Mouse (Mus musculus) CH12.LX (cell line): ENCODE data around the gene Mfsd14a.

Experiments
- CHD2 ChIP-seq: IDR thresholded peaks from 2 replicates; pipeline ENCODE4 v1.6.1; 2011; ENCODE audit warnings: low read length, improper control_type of control experiment
- CTCF ChIP-seq, 2 experiments: IDR thresholded peaks in 1 of 2; conservative IDR thresholded peaks in 1 of 2; 2 replicates each; pipeline ENCODE4 v1.5.1; 2011 to 2012; ENCODE audit warnings: low read depth in 2 of 2, low read length in 2 of 2, improper control_type of control experiment in 1 of 2, inconsistent platforms in 1 of 2, mild to moderate bottlenecking in 1 of 2, moderate library complexity in 1 of 2
- ELF1 ChIP-seq: IDR thresholded peaks from 2 replicates; pipeline ENCODE4 v1.6.1; 2014; ENCODE audit warnings: low read depth, mild to moderate bottlenecking, inconsistent platforms, low read length, improper control_type of control experiment
- EP300 ChIP-seq: IDR thresholded peaks from 2 replicates; pipeline ENCODE4 v1.6.1; 2011; ENCODE audit warnings: low read length, improper control_type of control experiment
- GABPA ChIP-seq: IDR thresholded peaks from 2 replicates; pipeline ENCODE4 v1.6.1; 2012; ENCODE audit warnings: low read depth, low read length, improper control_type of control experiment, inconsistent platforms; ENCODE audit not compliant: insufficient replicate concordance
- MEF2A ChIP-seq: IDR thresholded peaks from 2 replicates; pipeline ENCODE4 v1.6.1; 2014; ENCODE audit warnings: low read depth, mild to moderate bottlenecking, inconsistent platforms, low read length, improper control_type of control experiment, borderline replicate concordance
- MYC ChIP-seq: IDR thresholded peaks from 2 replicates; pipeline ENCODE4 v1.6.1; 2011; ENCODE audit warnings: low read depth, mild to moderate bottlenecking, improper control_type of control experiment, low read length
- PAX5 ChIP-seq: IDR thresholded peaks from 2 replicates; pipeline ENCODE4 v1.6.1; 2012; ENCODE audit warnings: low read length, inconsistent platforms, mixed read lengths
- POLR2A ChIP-seq: IDR thresholded peaks from 2 replicates; pipeline ENCODE4 v1.6.1; 2011; ENCODE audit warnings: low read depth, mild to moderate bottlenecking, improper control_type of control experiment, low read length
- TCF12 ChIP-seq: IDR thresholded peaks from 2 replicates; pipeline ENCODE4 v1.6.1; 2014; ENCODE audit warnings: low read depth, mild to moderate bottlenecking, inconsistent platforms, low read length, improper control_type of control experiment
- UBTF ChIP-seq: IDR thresholded peaks from 2 replicates; pipeline ENCODE4 v1.6.1; 2012; ENCODE audit warnings: low read depth, mild to moderate bottlenecking, inconsistent platforms, low read length, improper control_type of control experiment, moderate library complexity
- USF2 ChIP-seq: conservative IDR thresholded peaks from 2 replicates; pipeline ENCODE4 v1.6.1; 2011; ENCODE audit warnings: low read depth, low read length, improper control_type of control experiment
- ZC3H11A ChIP-seq: IDR thresholded peaks from 2 replicates; pipeline ENCODE4 v1.6.1; 2012; ENCODE audit warnings: low read depth, mild to moderate bottlenecking, inconsistent platforms, low read length, improper control_type of control experiment

GRCm38 (mm10) chr3:116642373-116642772 is 20.1 kb downstream of the Mfsd14a start:
- TF ChIP-seq MYC (no peak), POLR2A (no peak), CHD2 (no peak), PAX5 (no peak), CTCF (conservative IDR thresholded peaks at IDR 0.05 in 1 of 2, IDR thresholded peaks at IDR 0.05 in 1 of 2; ENCODE audit: low read depth in 2 of 2, low read length in 2 of 2) (no peak), GABPA (no peak), ZC3H11A (no peak), ELF1 (no peak), TCF12 (no peak), USF2 (no peak), MEF2A (no peak), UBTF (no peak), EP300 (no peak)
